Mouse (Mus musculus) bone marrow, adult 2 months (tissue): ENCODE results near the gene Hdac11. TPM values are rescaled to one million over a fixed set of nuclear protein-coding genes. Genes with fewer than 3 reads are reported as not detected.

Experiments
- H3K27ac ChIP-seq: fragments of 200-500 bp; 2 replicates; pipeline ENCODE4 v1.5.1; 2012; ENCODE audit warnings: low read depth, mild to moderate bottlenecking, control low read depth, inconsistent platforms, low read length; ENCODE audit not compliant: control insufficient read depth, poor library complexity, insufficient read depth
- H3K4me1 ChIP-seq: fragments of 200-500 bp; 2 replicates; pipeline ENCODE4 v1.6.1; 2011; ENCODE audit warnings: low read length; ENCODE audit not compliant: control insufficient read depth, insufficient read depth
- H3K4me3 ChIP-seq: fragments of 200-500 bp; replicated peaks from 2 replicates; pipeline ENCODE3; 2011; ENCODE audit warnings: mild to moderate bottlenecking, low read depth, low read length, control low read depth; ENCODE audit not compliant: control insufficient read depth
- CTCF ChIP-seq: fragments of 200-500 bp; IDR thresholded peaks from 2 replicates; pipeline ENCODE4 v1.5.1; 2011; ENCODE audit warnings: low read length, control low read depth; ENCODE audit not compliant: control insufficient read depth, insufficient read depth
- POLR2A ChIP-seq: fragments of 200-500 bp; IDR thresholded peaks from 2 replicates; pipeline ENCODE4 v1.6.1; 2011; ENCODE audit warnings: low read depth, mild to moderate bottlenecking, control low read depth, low read length, borderline replicate concordance; ENCODE audit not compliant: control insufficient read depth
- WGBS: fragments of 180-500 bp; shearing (Covaris S2); methylation state at CpG from one replicate; pipeline ENCODE4 v1.1.7; 2018; 5-methylcytosine and 5-hydroxymethylcytosine counted together
- polyA plus RNA-seq: library from polyadenylated mRNA; stranded (reverse); fragments of >200 nt; gene quantifications from 2 replicates; pipeline ENCODE4 v1.2.4, GENCODE M21; 2011; ENCODE audit warnings: low replicate concordance; ENCODE audit not compliant: missing spikeins, insufficient read depth, insufficient read length

Hdac11 gene
- polyA plus RNA-seq, 1 experiment, result 7.6 TPM

- TF ChIP-seq POLR2A, result no peak
- TF ChIP-seq CTCF, result no peak
- 54% methylated on average over 3 of the region's 3 CpGs for WGBS
- Histone ChIP-seq H3K27ac (no peak overlapping the region), H3K4me1 (no peaks in the 10 kb centered on the region), H3K4me3 (no peak overlapping the region)
These were observed 15.0 kb downstream of the Hdac11 start for GRCm38 (mm10) chr6:91171396-91171895.

GRCm38 (mm10) chr6:91172381-91172780 is 15.9 kb downstream of the Hdac11 start:
- WGBS, result 29% methylated on average over 2 of the region's 2 CpGs
- TF ChIP-seq POLR2A, result no peak
- no peak for TF ChIP-seq CTCF
- no peak overlapping the region for H3K27ac ChIP-seq
- H3K4me3 ChIP-seq, result no peak overlapping the region
- H3K4me1 ChIP-seq, result no peaks in the 10 kb centered on the region

- H3K4me1 ChIP-seq, result no peaks in the 10 kb centered on the region
- no peak for TF ChIP-seq POLR2A
- TF ChIP-seq CTCF, result 0 out of 2 replicates have a peak, but pooled peaks have one; percentile 15
- no peak overlapping the region for H3K27ac ChIP-seq
- 45% methylated on average over 7 of the region's 7 CpGs for WGBS
- H3K4me3 ChIP-seq, result no peak overlapping the region
These were observed 16.9 kb downstream of the Hdac11 start for GRCm38 (mm10) chr6:91173221-91173880.

- no peak for TF ChIP-seq CTCF
- 72% methylated on average over 3 of the region's 3 CpGs for WGBS
- no peaks in the 10 kb centered on the region for H3K4me1 ChIP-seq
- no peak overlapping the region for H3K4me3 ChIP-seq
- no peak overlapping the region for H3K27ac ChIP-seq
These were observed 17.7 kb downstream of the Hdac11 start for GRCm38 (mm10) chr6:91174211-91174610.

- H3K27ac ChIP-seq, result no peak overlapping the region
- 71% methylated on average over 9 of the region's 9 CpGs for WGBS
- H3K4me1 ChIP-seq, result no peaks in the 10 kb centered on the region
- no peak for TF ChIP-seq CTCF
- no peak for TF ChIP-seq POLR2A
- H3K4me3 ChIP-seq, result no peak overlapping the region
These were observed 24.3 kb downstream of the Hdac11 start for GRCm38 (mm10) chr6:91180767-91181171.

- H3K4me3 ChIP-seq, result no peak overlapping the region
- H3K27ac ChIP-seq, result no peak overlapping the region
- 85% methylated on average over 2 of the region's 2 CpGs for WGBS
- TF ChIP-seq CTCF, result no peak
- TF ChIP-seq POLR2A, result no peak
- no peaks in the 10 kb centered on the region for H3K4me1 ChIP-seq
These were observed 24.9 kb downstream of the Hdac11 start for GRCm38 (mm10) chr6:91181320-91181719.

- Histone ChIP-seq H3K4me3 (no peak overlapping the region), H3K27ac (no peak overlapping the region), H3K4me1 (no peaks in the 10 kb centered on the region)
- WGBS, result 73% methylated on average over 4 of the region's 4 CpGs
- TF ChIP-seq POLR2A (no peak), CTCF (no peak)
These were observed 25.6 kb downstream of the Hdac11 start for GRCm38 (mm10) chr6:91182075-91182490.

GRCm38 (mm10) chr6:91183041-91183440 is 26.6 kb downstream of the Hdac11 start:
- Histone ChIP-seq H3K4me3 (no peak overlapping the region), H3K27ac (no peak overlapping the region), H3K4me1 (no peaks in the 10 kb centered on the region)
- no peak for TF ChIP-seq POLR2A
- no peak for TF ChIP-seq CTCF
- WGBS, result 17% methylated on average over 1 of the region's 1 CpGs

GRCm38 (mm10) chr6:91183980-91184379 is 27.5 kb downstream of the Hdac11 start:
- Histone ChIP-seq H3K4me1 (no peaks in the 10 kb centered on the region), H3K4me3 (no peak overlapping the region), H3K27ac (no peak overlapping the region)
- 65% methylated on average over 2 of the region's 2 CpGs for WGBS
- TF ChIP-seq POLR2A (no peak), CTCF (no peak)
